Mouse (Mus musculus): ENCODE data around the gene Hnf1a.

Hnf1a gene

GRCm38 (mm10) chr5:114970824-114971227 lies at the start of gene Hnf1a:
Gene Hnf1a, minus strand, starts transcription at chr5:114971094.
- peak; percentile 77 for DNase-seq

- no peak for DNase-seq
Observed at GRCm38 (mm10) chr5:115018813-115019212, 47.9 kb upstream of the Hnf1a start.

GRCm38 (mm10) chr5:115018270-115018669 lies 47.4 kb upstream of the Hnf1a start:
- DNase-seq, result no peak

- DNase-seq, result no peak
Observed at GRCm38 (mm10) chr5:115015121-115015520, 44.2 kb upstream of the Hnf1a start.

- no peak for DNase-seq
Observed at GRCm38 (mm10) chr5:115014570-115014969, 43.7 kb upstream of the Hnf1a start.

- DNase-seq, result no peak
Observed at GRCm38 (mm10) chr5:115013436-115013835, 42.5 kb upstream of the Hnf1a start.

GRCm38 (mm10) chr5:115011519-115012261 lies 40.8 kb upstream of the Hnf1a start:
- peak; percentile 66 for DNase-seq

GRCm38 (mm10) chr5:115011217-115011518 lies 40.3 kb upstream of the Hnf1a start:
- no peak for DNase-seq

GRCm38 (mm10) chr5:115010577-115011216 lies 39.8 kb upstream of the Hnf1a start, which contains the start of gene Sppl3:
Gene Sppl3, plus strand, starts transcription at chr5:115011137.
- peak; percentile 98 for DNase-seq

- DNase-seq, result no peak
Observed at GRCm38 (mm10) chr5:115009961-115010360, 39.1 kb upstream of the Hnf1a start.

- DNase-seq, result no peak
Observed at GRCm38 (mm10) chr5:115009143-115009542, 38.2 kb upstream of the Hnf1a start.

GRCm38 (mm10) chr5:115008307-115008706 lies 37.4 kb upstream of the Hnf1a start:
- no peak for DNase-seq

- no peak for DNase-seq
Observed at GRCm38 (mm10) chr5:115007768-115008167, 36.9 kb upstream of the Hnf1a start.

- DNase-seq, result no peak
Observed at GRCm38 (mm10) chr5:115003224-115003873, 32.5 kb upstream of the Hnf1a start.

GRCm38 (mm10) chr5:115002781-115003180 lies 31.9 kb upstream of the Hnf1a start:
- DNase-seq, result no peak

- DNase-seq, result no peak
Observed at GRCm38 (mm10) chr5:115001464-115001863, 30.6 kb upstream of the Hnf1a start.

GRCm38 (mm10) chr5:115000503-115000902 lies 29.6 kb upstream of the Hnf1a start:
- DNase-seq, result no peak

- no peak for DNase-seq
Observed at GRCm38 (mm10) chr5:114997327-114997726, 26.4 kb upstream of the Hnf1a start.

GRCm38 (mm10) chr5:114996447-114996846 lies 25.6 kb upstream of the Hnf1a start:
- no peak for DNase-seq

- DNase-seq, result no peak
Observed at GRCm38 (mm10) chr5:114985074-114985473, 14.2 kb upstream of the Hnf1a start.

- no peak for DNase-seq
Observed at GRCm38 (mm10) chr5:114982001-114982400, 11.1 kb upstream of the Hnf1a start.

GRCm38 (mm10) chr5:114980122-114980748 lies 9.3 kb upstream of the Hnf1a start:
- DNase-seq, result no peak

Measured in kidney, postnatal 14 days (tissue).